Mouse (Mus musculus): ENCODE data around the gene Slco3a1. TPM values are rescaled to one million over a fixed set of nuclear protein-coding genes. Genes with fewer than 3 reads are reported as not detected.
"Not testable (repeated sequence)": the region's sequence is repeated elsewhere in the genome, so short reads cannot be mapped to it uniquely, and the experiment has no call there.

The Slco3a1 gene
- total and polyA plus RNA-seq, 3 experiments: 0.11 TPM; not detected in 2

DNA sequence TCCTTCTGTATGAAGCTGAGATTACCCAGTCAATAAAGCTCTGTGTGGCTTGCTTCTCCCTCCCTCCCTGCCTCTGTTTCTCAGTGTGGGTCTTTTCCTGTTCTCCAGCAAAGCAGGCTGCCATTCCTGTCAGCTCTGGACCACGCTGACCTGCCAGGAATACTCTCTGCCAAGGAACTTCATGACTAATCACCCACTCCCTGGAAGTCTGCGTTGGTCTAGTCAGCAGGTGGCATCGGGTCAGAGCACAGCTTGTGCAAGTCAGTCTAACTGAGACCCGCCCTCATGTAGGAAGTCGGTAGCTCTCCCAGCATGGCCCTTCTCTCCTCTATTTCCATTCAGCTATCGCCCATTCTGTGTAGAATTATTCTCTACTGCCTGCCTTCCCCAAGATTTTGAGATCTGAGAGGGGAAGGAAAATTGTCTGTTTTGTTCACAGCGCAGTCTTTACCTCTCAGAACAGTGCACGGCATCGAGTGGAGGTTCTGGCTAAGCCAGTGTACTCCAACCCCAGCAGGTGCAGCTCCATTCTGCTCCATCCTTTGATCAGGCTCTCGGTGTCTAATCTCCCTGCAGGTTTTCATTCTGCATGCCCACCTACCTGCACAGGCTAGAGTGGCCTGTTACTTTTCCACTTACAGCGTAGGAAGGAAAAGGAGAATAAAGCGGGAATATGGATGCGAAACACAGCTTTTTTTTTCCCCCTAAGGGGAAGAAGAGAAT lies 145.8 kb downstream of the Slco3a1 start:
- H3K9me3 ChIP-seq (replicated peaks): peaks cover 51% of the 10 kb centered on the region

DNA sequence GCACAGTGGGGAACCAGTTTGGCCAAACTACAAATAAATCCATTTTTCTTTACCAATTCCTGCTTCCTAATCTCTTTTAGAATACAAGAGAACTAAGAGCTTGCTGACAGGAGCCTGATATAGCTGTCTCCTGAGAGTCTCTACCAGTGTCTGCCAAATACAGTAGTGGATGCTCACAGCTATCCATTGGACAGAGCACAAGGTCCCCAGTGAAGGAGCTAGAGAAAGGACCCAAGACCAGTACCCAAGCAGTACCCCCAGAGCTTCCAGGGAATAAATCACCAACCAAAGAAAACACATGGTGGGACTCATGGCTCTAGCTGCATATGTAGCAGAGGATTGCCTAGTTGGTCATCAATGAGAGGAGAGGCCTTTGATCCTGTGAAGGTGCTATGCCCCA lies 146.7 kb downstream of the Slco3a1 start:
- ATAC-seq (ENCODE audit: extremely low read depth, insufficient number of reproducible peaks, low FRiP score, poor library complexity, severe bottlenecking); H3K27me3 ChIP-seq (ENCODE audit: insufficient read depth, low read length); H3K36me3 ChIP-seq (replicated peaks); H3K4me3 ChIP-seq (ENCODE audit: low read depth, low read length); H3K4me1 ChIP-seq (ENCODE audit: insufficient read depth, low read depth, low read length); DNase-seq (ENCODE audit: low spot score): not testable (repeated sequence)
- peaks cover 46% of the 10 kb centered on the region for H3K9me3 ChIP-seq (replicated peaks)

More for the DNA sequence above, 145.8 kb downstream of the Slco3a1 start:
- Histone ChIP-seq H3K36me3 (replicated peaks) (no peaks in the 10 kb centered on the region), H3K4me1 (ENCODE audit: insufficient read depth, low read depth, low read length) (no peaks in the 10 kb centered on the region), H3K27me3 (ENCODE audit: insufficient read depth, low read length) (no peaks in the 10 kb centered on the region), H3K4me3 (ENCODE audit: low read depth, low read length) (no peak overlapping the region)
- TF ChIP-seq CTCF (IDR thresholded peaks at IDR 0.05; ENCODE audit: low read depth, low read length): no peak
- no peak for TF ChIP-seq POLR2AphosphoS5 (IDR thresholded peaks at IDR 0.05; ENCODE audit: insufficient replicate concordance, low read depth, low read length)
- no peak for TF ChIP-seq GATA1 (IDR thresholded peaks at IDR 0.05; ENCODE audit: borderline replicate concordance, low read length)
- no peak for TF ChIP-seq GATA2 (IDR thresholded peaks at IDR 0.05; ENCODE audit: borderline replicate concordance, low read depth, low read length)
- TF ChIP-seq TAL1 (conservative IDR thresholded peaks at IDR 0.05; ENCODE audit: low read depth, low read length): no peak
- ATAC-seq (ENCODE audit: extremely low read depth, insufficient number of reproducible peaks, low FRiP score, poor library complexity, severe bottlenecking) (no peak), DNase-seq (ENCODE audit: low spot score) (no peak)

DNA sequence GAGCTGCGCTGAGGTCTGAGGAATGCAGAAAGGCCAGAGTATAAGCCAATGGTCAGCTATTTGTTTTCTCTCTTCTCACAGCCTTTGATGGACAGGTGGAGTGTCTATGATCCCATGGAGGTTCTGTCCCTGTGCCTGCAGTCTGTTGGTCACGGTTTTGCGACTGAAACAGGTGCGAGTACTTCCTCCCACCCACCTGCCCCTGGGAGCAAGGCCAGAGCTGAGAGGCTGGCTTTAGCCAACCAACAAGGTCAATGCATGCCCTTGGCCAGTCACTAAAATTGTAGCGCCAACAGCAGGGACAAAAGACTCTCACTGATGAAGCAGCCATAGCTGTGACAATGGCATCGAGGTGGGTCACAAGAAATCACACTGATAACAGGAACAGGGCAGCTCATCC lies 154.9 kb downstream of the Slco3a1 start:
- H3K36me3 ChIP-seq (replicated peaks): no peaks in the 10 kb centered on the region
- H3K4me3 ChIP-seq (ENCODE audit: low read depth, low read length): no peak overlapping the region
- H3K9me3 ChIP-seq (replicated peaks): peaks cover 41% of the 10 kb centered on the region
- H3K4me1 ChIP-seq (ENCODE audit: insufficient read depth, low read depth, low read length): no peaks in the 10 kb centered on the region
- no peak for DNase-seq (ENCODE audit: low spot score)
- no peaks in the 10 kb centered on the region for H3K27me3 ChIP-seq (ENCODE audit: insufficient read depth, low read length)
- TF ChIP-seq POLR2AphosphoS5 (IDR thresholded peaks at IDR 0.05; ENCODE audit: insufficient replicate concordance, low read depth, low read length) (no peak), GATA1 (IDR thresholded peaks at IDR 0.05; ENCODE audit: borderline replicate concordance, low read length) (no peak), GATA2 (IDR thresholded peaks at IDR 0.05; ENCODE audit: borderline replicate concordance, low read depth, low read length) (no peak), TAL1 (conservative IDR thresholded peaks at IDR 0.05; ENCODE audit: low read depth, low read length) (no peak), CTCF (IDR thresholded peaks at IDR 0.05; ENCODE audit: low read depth, low read length) (no peak)
- no peak for ATAC-seq (ENCODE audit: extremely low read depth, insufficient number of reproducible peaks, low FRiP score, poor library complexity, severe bottlenecking)

DNA sequence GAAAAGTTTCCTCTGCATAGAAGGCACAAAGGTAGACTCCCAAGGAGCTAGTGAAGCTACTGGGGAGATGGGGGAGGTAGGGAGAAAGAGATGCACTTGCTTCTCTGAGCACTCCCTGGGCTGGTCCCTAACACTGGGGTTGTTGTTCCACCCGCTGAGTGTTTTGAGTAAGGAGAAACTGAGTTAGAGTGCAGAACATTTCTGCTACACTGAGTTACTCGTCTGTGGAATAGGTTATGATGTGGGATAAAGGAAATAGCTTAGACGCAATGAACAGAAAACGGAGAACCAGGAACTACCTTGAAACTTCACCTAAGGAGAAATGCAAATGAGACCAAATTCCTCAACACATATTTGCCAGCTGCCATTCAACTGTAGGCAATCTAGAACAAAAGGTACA lies 155.4 kb downstream of the Slco3a1 start:
- no peak for DNase-seq (ENCODE audit: low spot score)
- Histone ChIP-seq H3K4me1 (ENCODE audit: insufficient read depth, low read depth, low read length) (no peaks in the 10 kb centered on the region), H3K4me3 (ENCODE audit: low read depth, low read length) (no peak overlapping the region), H3K36me3 (replicated peaks) (no peaks in the 10 kb centered on the region), H3K27me3 (ENCODE audit: insufficient read depth, low read length) (no peaks in the 10 kb centered on the region), H3K9me3 (replicated peaks) (peaks cover 44% of the 10 kb centered on the region)
- TF ChIP-seq GATA2 (IDR thresholded peaks at IDR 0.05; ENCODE audit: borderline replicate concordance, low read depth, low read length): no peak
- TF ChIP-seq POLR2AphosphoS5 (IDR thresholded peaks at IDR 0.05; ENCODE audit: insufficient replicate concordance, low read depth, low read length): no peak
- no peak for TF ChIP-seq TAL1 (conservative IDR thresholded peaks at IDR 0.05; ENCODE audit: low read depth, low read length)
- no peak for TF ChIP-seq GATA1 (IDR thresholded peaks at IDR 0.05; ENCODE audit: borderline replicate concordance, low read length)
- TF ChIP-seq CTCF (IDR thresholded peaks at IDR 0.05; ENCODE audit: low read depth, low read length): no peak
- ATAC-seq (ENCODE audit: extremely low read depth, insufficient number of reproducible peaks, low FRiP score, poor library complexity, severe bottlenecking): no peak

DNA sequence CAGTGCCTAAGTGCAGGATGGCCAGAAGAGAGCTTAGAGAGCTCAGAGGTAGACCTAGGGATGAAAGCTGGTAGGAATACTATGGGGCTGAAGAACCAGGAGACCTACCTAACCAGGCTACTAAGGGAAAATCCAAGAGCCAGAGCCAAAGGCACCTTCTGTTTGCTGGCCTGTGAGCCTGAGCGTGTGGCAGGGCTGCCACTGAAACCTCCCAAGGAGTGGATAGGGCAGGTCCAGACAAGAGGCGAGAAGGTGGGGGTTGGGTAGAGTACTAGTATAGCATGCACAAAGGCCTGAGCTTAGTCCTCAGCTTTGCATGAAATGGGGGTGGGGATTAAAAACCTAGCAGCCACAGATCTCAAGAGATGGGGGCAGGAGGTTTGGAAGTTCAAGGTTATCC lies 156.3 kb downstream of the Slco3a1 start:
- H3K36me3 ChIP-seq (replicated peaks): no peaks in the 10 kb centered on the region
- TF ChIP-seq TAL1 (conservative IDR thresholded peaks at IDR 0.05; ENCODE audit: low read depth, low read length) (no peak), POLR2AphosphoS5 (IDR thresholded peaks at IDR 0.05; ENCODE audit: insufficient replicate concordance, low read depth, low read length) (no peak), GATA1 (IDR thresholded peaks at IDR 0.05; ENCODE audit: borderline replicate concordance, low read length) (no peak), GATA2 (IDR thresholded peaks at IDR 0.05; ENCODE audit: borderline replicate concordance, low read depth, low read length) (no peak), CTCF (IDR thresholded peaks at IDR 0.05; ENCODE audit: low read depth, low read length) (no peak)
- ATAC-seq (ENCODE audit: extremely low read depth, insufficient number of reproducible peaks, low FRiP score, poor library complexity, severe bottlenecking) (no peak), DNase-seq (ENCODE audit: low spot score) (no peak)
- no peak overlapping the region for H3K4me3 ChIP-seq (ENCODE audit: low read depth, low read length)
- H3K27me3 ChIP-seq (ENCODE audit: insufficient read depth, low read length): no peaks in the 10 kb centered on the region
- peaks cover 53% of the 10 kb centered on the region for H3K9me3 ChIP-seq (replicated peaks)
- no peaks in the 10 kb centered on the region for H3K4me1 ChIP-seq (ENCODE audit: insufficient read depth, low read depth, low read length)

DNA sequence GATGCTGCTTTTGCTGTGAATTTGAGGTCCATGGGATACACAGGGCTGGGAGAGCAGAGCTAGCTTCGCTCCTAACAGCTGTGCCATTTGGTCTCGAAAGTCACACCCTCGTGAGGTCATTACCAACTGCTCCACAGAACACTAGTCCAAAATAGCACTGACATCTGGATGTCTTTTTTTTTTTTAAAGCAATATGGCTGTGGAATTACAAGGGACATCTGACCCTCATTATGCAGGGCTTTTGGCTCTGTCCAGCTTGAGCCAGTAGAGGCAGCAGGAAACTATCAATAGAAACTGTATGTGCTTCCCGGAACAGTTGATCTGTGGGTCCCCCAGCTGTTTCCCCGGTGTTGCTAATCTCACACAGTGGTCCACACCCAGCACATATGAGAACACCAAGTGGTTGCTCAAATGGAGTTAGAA lies 163.1 kb downstream of the Slco3a1 start:
- no peak for ATAC-seq (ENCODE audit: extremely low read depth, insufficient number of reproducible peaks, low FRiP score, poor library complexity, severe bottlenecking)
- H3K27me3 ChIP-seq (ENCODE audit: insufficient read depth, low read length): no peaks in the 10 kb centered on the region
- H3K9me3 ChIP-seq (replicated peaks): peaks cover 68% of the 10 kb centered on the region
- no peak for TF ChIP-seq CTCF (IDR thresholded peaks at IDR 0.05; ENCODE audit: low read depth, low read length)
- no peak for TF ChIP-seq TAL1 (conservative IDR thresholded peaks at IDR 0.05; ENCODE audit: low read depth, low read length)
- no peak for TF ChIP-seq GATA2 (IDR thresholded peaks at IDR 0.05; ENCODE audit: borderline replicate concordance, low read depth, low read length)
- no peak for TF ChIP-seq GATA1 (IDR thresholded peaks at IDR 0.05; ENCODE audit: borderline replicate concordance, low read length)
- no peak for TF ChIP-seq POLR2AphosphoS5 (IDR thresholded peaks at IDR 0.05; ENCODE audit: insufficient replicate concordance, low read depth, low read length)
- H3K36me3 ChIP-seq (replicated peaks): no peaks in the 10 kb centered on the region
- DNase-seq (ENCODE audit: low spot score): no peak
- no peaks in the 10 kb centered on the region for H3K4me1 ChIP-seq (ENCODE audit: insufficient read depth, low read depth, low read length)
- no peak overlapping the region for H3K4me3 ChIP-seq (ENCODE audit: low read depth, low read length)
